25 mouse cellular contexts compared by ENCODE assay signal in genomic region chr1:32471022-32471421, GRCm38 (mm10).
"Had no signal": no experiment of that assay in that cellular context is flagged by ENCODE, and none has a peak within 500 bp of the region (broad histone marks: within the 10 kb centered on the region; RNA-seq: fewer than 3 reads in every experiment).

No protein-coding gene starts in this region.

- H3K4me2 ChIP-seq: heart, embryonic 11.5 days; heart, embryonic 13.5 days; heart, embryonic 15.5 days; hindbrain, embryonic 13.5 days; hindbrain, embryonic 15.5 days; kidney, embryonic 15.5 days; limb, embryonic 13.5 days; limb, embryonic 15.5 days had no signal

- H3K27me3 ChIP-seq: heart, embryonic 13.5 days; heart, embryonic 15.5 days; hindbrain, embryonic 13.5 days; hindbrain, embryonic 15.5 days; kidney, embryonic 15.5 days; limb, embryonic 13.5 days; limb, embryonic 15.5 days had no signal

- H3K9me3 ChIP-seq: heart, embryonic 13.5 days; heart, embryonic 15.5 days; hindbrain, embryonic 13.5 days; hindbrain, embryonic 15.5 days; kidney, embryonic 15.5 days; limb, embryonic 13.5 days; limb, embryonic 15.5 days had no signal

- ATAC-seq: hindbrain, postnatal 0 days; intestine, embryonic 16.5 days had no signal

- H3K36me3 ChIP-seq: heart, embryonic 13.5 days; heart, embryonic 15.5 days; hindbrain, embryonic 13.5 days; hindbrain, embryonic 15.5 days; kidney, embryonic 15.5 days; limb, embryonic 13.5 days; limb, embryonic 15.5 days had no signal

- H3K4me3 ChIP-seq: heart, adult 2 months; heart, embryonic 13.5 days; heart, embryonic 15.5 days; hindbrain, embryonic 13.5 days; hindbrain, embryonic 15.5 days; kidney, embryonic 15.5 days; limb, embryonic 13.5 days; limb, embryonic 15.5 days had no signal

- H3K27ac ChIP-seq: heart, adult 2 months; heart, embryonic 13.5 days; heart, embryonic 15.5 days; hindbrain, embryonic 13.5 days; hindbrain, embryonic 15.5 days; hindbrain, postnatal 0 days; kidney, embryonic 15.5 days; kidney, postnatal 0 days; limb, embryonic 13.5 days; limb, embryonic 15.5 days had no signal

- H3K9ac ChIP-seq: heart, embryonic 13.5 days; heart, embryonic 15.5 days; hindbrain, embryonic 13.5 days; hindbrain, embryonic 15.5 days; kidney, embryonic 15.5 days; limb, embryonic 13.5 days; limb, embryonic 15.5 days had no signal

- DNase-seq: gastrocnemius, postnatal 14 days; gastrocnemius, postnatal 36 days; heart, adult 11 months; heart, adult 2 months; heart, postnatal 14 days; heart, postnatal 36 days; kidney, adult 11 months; kidney, adult 2 months; kidney, adult 9 months; kidney, postnatal 14 days; kidney, postnatal 36 days; layer of hippocampus, adult 9-11 months; layer of hippocampus, postnatal 36 days; left cerebral cortex, postnatal 4 days had no signal

- H3K4me1 ChIP-seq: heart, embryonic 13.5 days; heart, embryonic 15.5 days; hindbrain, embryonic 13.5 days; hindbrain, embryonic 15.5 days; kidney, embryonic 15.5 days; limb, embryonic 13.5 days; limb, embryonic 15.5 days had no signal
